Mouse (Mus musculus) erythroblast, embryonic 14.5 days (primary cell): ENCODE measurements around the gene 1700001P01Rik. TPM values are rescaled to one million over a fixed set of nuclear protein-coding genes. Genes with fewer than 3 reads are reported as not detected.

Experiments used
- H3K27me3 ChIP-seq: 2 replicates; pipeline ENCODE4 v1.6.1; 2012; ENCODE audit warnings: inconsistent platforms; ENCODE audit not compliant: control insufficient read depth
- H3K36me3 ChIP-seq: 2 replicates; pipeline ENCODE4 v1.6.1; 2012; ENCODE audit warnings: mild to moderate bottlenecking, inconsistent platforms; ENCODE audit not compliant: control insufficient read depth
- H3K4me1 ChIP-seq: 2 replicates; pipeline ENCODE4 v1.6.1; 2012; ENCODE audit warnings: inconsistent platforms; ENCODE audit not compliant: control insufficient read depth
- H3K4me3 ChIP-seq: replicated peaks from 2 replicates; pipeline ENCODE3; 2012; ENCODE audit warnings: moderate library complexity, mild to moderate bottlenecking, inconsistent platforms
- H3K9me3 ChIP-seq: 2 replicates; pipeline ENCODE4 v1.6.1; 2012; ENCODE audit warnings: low read length, inconsistent platforms, mixed read lengths; ENCODE audit not compliant: control insufficient read depth
- GATA1 ChIP-seq: IDR thresholded peaks from 2 replicates; pipeline ENCODE4 v1.6.1; 2012; ENCODE audit warnings: low read length, inconsistent platforms, mixed read lengths
- TAL1 ChIP-seq: IDR thresholded peaks from 3 replicates; pipeline ENCODE4 v1.6.1; 2012; ENCODE audit warnings: low read length, inconsistent platforms, mixed read lengths
- polyA plus RNA-seq: library from polyadenylated mRNA; stranded (reverse); fragments of >175 nt; gene quantifications from 2 replicates; pipeline ENCODE4 v1.2.3, GENCODE M21; 2012

1700001P01Rik gene
- polyA plus RNA-seq, 1 experiment = not detected

DNA sequence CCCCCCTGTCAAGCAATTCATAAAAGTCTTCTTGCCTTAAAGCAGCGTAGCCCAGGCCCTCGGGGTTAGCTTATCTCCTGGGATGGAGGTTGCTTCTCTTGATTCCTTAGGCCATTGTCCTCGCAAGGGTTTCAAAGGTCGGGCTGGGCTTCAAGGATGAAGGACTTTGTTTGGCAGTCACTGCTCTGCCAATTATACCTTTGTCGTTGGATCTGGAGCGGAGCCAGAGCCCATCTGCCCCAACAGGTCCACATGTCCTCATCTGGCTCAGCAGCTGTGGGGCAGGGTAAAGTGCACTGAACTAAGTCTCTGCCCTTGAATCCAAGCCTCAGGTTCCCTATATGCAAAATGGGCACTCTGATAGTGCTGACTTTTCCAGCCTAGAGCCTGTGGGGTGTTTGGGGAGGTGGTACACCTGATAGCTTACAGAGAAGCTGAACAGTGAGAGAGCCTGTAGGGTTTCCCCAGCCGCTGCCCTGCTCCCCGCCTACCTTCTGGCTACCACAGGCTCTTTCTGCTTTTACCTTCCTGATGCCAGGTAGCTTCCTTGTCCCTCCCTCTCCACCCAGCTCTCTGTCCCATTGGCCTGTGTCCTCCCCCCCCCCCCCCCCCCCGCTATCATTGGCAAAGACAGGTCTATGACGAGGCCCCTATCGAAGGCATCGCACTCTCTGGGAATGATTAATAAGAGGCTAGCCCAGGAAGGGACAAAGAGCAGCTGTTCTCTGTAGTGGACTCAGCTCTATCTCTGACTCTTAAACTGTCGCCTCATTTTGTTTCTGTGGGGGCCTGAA is 36.0 kb upstream of the 1700001P01Rik start:
- TF ChIP-seq GATA1 (no peak), TAL1 (no peak)
- no peaks in the 10 kb centered on the region for H3K27me3 ChIP-seq
- H3K4me1 ChIP-seq = peaks cover 11% of the 10 kb centered on the region
- H3K36me3 ChIP-seq = peaks cover 19% of the 10 kb centered on the region; the same call in 1 of the 2 replicates
- no peaks in the 10 kb centered on the region for H3K9me3 ChIP-seq
- H3K4me3 ChIP-seq = no peak overlapping the region

DNA sequence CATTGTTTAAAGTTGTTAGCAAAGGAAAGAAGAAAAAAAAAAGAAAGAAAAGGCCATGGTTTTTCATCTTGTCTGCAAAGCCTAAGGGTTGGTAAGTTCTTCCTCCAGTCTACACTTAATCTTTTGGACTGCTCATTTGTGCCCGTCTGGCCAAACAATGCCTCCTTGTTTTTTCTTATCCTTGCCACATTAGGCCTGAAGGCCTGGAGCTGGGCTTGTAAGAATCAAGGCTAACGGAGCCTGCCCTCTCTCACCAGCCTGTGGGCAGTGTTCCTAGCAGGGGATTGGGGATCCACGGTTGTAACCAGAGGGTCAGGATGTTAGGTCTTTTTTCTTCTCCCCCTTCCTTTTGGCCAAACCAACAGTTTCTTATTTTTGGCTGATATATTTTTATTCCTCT is 35.3 kb upstream of the 1700001P01Rik start:
- Histone ChIP-seq H3K27me3 (no peaks in the 10 kb centered on the region), H3K4me3 (no peak overlapping the region), H3K4me1 (peaks cover 10% of the 10 kb centered on the region), H3K9me3 (no peaks in the 10 kb centered on the region), H3K36me3 (peaks cover 18% of the 10 kb centered on the region; the same call in 1 of the 2 replicates)
- no peak for TF ChIP-seq GATA1
- no peak for TF ChIP-seq TAL1

DNA sequence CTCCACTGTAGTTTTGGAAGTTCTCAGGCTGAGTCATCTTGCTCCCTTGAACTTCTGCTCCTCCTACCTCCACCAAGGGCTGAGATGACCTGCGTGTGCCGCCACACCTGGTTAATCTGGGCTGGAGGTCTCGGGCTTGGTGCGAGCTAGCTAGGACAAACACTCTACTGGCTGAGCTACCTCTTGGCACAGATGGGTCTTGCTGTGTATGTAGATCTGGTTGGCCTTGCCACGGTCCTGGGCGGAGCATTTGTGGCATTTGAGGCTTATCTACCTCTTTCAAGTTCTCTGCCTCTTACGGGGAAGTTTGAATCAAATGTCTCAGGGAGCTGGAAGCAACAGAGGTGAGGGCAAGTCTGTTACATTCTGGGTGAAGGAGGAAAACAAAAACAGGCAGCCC is 34.6 kb upstream of the 1700001P01Rik start:
- peaks cover 10% of the 10 kb centered on the region for H3K4me1 ChIP-seq
- peaks cover 16% of the 10 kb centered on the region; the same call in 1 of the 2 replicates for H3K36me3 ChIP-seq
- H3K4me3 ChIP-seq = no peak overlapping the region
- H3K27me3 ChIP-seq = no peaks in the 10 kb centered on the region
- no peaks in the 10 kb centered on the region for H3K9me3 ChIP-seq
- TF ChIP-seq TAL1 = no peak
- no peak for TF ChIP-seq GATA1

DNA sequence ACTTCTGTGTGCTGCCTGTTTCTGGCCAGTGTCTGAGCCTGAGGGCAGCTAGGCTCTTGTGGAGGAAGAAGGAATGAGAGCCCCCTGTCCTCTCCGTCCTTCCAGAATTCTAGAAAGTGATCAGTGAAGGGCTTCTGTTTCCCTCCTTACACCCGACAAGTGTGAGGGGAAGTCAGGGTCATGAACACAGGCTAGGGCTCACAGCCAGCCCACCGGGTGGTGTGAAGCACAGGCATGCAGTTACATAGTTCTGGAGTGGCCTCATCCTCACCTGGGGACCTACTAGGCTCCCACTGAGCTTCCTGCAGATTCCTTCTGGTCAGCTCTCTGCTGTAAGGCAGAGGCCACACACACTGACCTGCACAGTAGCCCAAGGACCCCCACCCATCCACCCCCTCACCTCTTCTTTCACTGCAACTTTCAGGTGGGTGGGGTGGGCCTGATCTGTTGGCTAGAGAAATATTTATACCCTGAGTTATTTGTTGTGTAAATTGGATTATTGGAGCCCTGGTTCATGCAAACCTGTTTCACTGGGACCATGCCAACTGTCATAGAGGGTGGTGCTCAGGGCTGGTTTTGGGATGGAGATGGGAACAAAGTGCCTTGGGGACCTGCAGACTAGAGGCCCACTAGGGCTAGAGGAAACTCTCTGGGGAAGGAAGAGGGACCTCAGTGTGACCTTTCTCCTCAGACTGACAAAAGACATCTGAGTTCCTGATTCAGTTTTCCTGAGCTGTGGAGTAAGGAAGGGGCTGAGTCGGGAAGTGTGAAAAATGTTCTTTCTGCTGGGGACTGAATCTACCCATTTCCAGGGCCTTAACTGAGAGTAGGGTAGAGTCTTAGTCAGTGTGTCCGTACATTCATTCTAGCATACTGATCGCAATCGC is 33.8 kb upstream of the 1700001P01Rik start:
- Histone ChIP-seq H3K27me3 (no peaks in the 10 kb centered on the region), H3K36me3 (peaks cover 16% of the 10 kb centered on the region; the same call in 1 of the 2 replicates), H3K4me3 (no peak overlapping the region), H3K4me1 (peaks cover 10% of the 10 kb centered on the region), H3K9me3 (no peaks in the 10 kb centered on the region)
- no peak for TF ChIP-seq TAL1
- TF ChIP-seq GATA1 = no peak

DNA sequence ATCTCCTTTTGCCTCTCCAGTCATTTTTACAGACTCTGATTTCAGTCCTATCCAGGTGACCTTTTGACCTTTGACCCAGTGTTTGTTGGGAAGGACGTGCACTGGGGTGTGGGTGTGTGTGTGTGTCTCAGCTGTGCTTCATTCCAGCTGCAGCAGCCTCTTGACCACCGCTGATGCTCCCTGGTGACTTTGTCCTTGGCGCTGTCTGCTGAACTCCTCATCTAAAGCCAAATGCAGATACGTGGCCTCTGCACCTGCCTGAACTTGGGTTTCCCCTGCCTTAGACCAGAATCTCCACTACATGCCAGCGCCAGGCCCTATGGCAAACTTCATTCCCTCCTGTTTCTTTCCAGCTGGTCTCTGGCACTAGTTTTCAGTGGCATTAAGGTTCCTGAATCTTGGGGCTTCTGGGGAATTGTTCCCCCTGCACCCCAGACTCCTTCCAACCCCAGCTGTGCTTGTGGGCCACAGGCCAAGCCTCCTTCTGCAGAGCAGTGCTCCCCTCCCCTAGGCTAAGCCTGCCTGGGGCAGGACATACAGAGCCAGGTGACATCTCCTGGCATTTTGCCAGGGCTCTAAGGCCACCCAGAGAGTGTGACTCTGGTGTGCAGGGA is 33.0 kb upstream of the 1700001P01Rik start:
- Histone ChIP-seq H3K4me1 (peaks cover 10% of the 10 kb centered on the region), H3K27me3 (no peaks in the 10 kb centered on the region), H3K9me3 (no peaks in the 10 kb centered on the region), H3K36me3 (peaks cover 16% of the 10 kb centered on the region; the same call in 1 of the 2 replicates), H3K4me3 (no peak overlapping the region)
- TF ChIP-seq GATA1 (no peak), TAL1 (no peak)

DNA sequence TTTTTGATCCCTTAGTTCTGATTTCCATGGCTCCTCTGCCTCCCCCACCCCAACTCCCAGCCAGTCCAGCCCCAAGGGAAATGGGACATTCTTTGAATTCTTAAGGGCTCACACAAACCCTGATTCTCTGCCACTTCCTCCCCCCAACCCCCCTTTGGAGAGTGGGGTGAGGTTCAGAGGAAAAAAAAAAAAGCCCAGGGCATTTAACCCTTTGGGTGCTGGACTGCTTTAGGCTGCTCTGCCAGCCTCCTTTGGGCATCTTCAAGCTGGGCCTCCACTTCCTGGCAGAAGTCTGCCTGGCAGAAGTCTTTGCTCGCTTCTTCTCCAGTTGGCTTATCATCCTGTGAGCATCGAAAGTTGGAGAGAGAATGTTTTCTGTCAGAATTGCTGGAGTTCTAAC is 32.4 kb upstream of the 1700001P01Rik start:
- no peak for TF ChIP-seq GATA1
- TF ChIP-seq TAL1 = no peak
- Histone ChIP-seq H3K9me3 (no peaks in the 10 kb centered on the region), H3K36me3 (peaks cover 13% of the 10 kb centered on the region; the same call in 1 of the 2 replicates), H3K27me3 (no peaks in the 10 kb centered on the region), H3K4me3 (no peak overlapping the region), H3K4me1 (peaks cover 7% of the 10 kb centered on the region)

DNA sequence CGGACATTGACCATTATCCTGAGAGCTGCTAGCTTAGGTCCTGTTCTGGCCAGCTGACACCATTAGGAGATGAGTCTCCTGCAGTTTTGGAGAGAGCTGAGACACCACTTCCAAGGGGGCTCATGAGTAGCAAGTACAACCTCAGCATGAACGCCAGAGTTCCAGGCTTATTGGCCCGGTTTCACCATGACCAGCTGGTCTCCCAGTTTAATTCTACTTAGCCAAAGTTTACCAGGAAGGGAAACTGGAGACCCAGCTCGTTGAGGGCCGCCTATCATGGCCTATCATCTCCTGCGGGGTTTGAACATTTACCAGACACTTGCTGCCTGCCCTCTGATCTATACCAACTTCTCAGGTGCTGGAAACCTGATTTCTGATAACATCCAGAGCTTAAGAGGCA is 31.9 kb upstream of the 1700001P01Rik start:
- H3K36me3 ChIP-seq = peaks cover 10% of the 10 kb centered on the region; the same call in 1 of the 2 replicates
- peaks cover 6% of the 10 kb centered on the region for H3K4me1 ChIP-seq

DNA sequence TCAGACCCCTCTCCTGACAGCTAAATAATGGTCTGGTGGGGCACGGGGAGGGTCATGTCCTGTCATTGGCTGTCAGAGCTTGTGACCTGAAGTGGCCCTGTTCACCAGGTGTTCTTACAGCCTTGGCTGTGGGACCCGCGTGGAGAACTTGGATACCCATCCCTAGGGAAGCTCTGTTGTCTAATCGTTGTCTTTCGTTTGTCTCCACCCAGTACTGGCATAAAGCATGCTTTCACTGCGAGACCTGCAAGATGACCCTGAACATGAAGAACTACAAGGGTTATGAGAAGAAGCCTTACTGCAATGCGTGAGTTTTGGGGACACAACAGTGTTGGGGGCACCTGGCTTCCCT is 30.9 kb upstream of the 1700001P01Rik start:
- no peak overlapping the region for H3K4me3 ChIP-seq
- H3K4me1 ChIP-seq = peaks cover 11% of the 10 kb centered on the region
- H3K36me3 ChIP-seq = peaks cover 9% of the 10 kb centered on the region; the same call in 1 of the 2 replicates
- H3K9me3 ChIP-seq = no peaks in the 10 kb centered on the region
- H3K27me3 ChIP-seq = no peaks in the 10 kb centered on the region
- no peak for TF ChIP-seq GATA1
- TF ChIP-seq TAL1 = no peak

More for the DNA sequence above, 31.9 kb upstream of the 1700001P01Rik start:
- H3K4me3 ChIP-seq = no peak overlapping the region
- H3K27me3 ChIP-seq = no peaks in the 10 kb centered on the region
- TF ChIP-seq TAL1 = no peak
- TF ChIP-seq GATA1 = no peak
- H3K9me3 ChIP-seq = no peaks in the 10 kb centered on the region
